Mouse (Mus musculus): ENCODE data around the gene Mageb3. TPM values are rescaled to one million over a fixed set of nuclear protein-coding genes. Genes with fewer than 3 reads are reported as not detected.
"Not testable (repeated sequence)": the region's sequence is repeated elsewhere in the genome, so short reads cannot be mapped to it uniquely, and the experiment has no call there.

Gene Mageb3
- 0.43 and 0.55 TPM in 2 replicates for polyA plus RNA-seq (2016; fragmentation: Nextera tagmentation; extraction: Ambion mirVana)

DNA sequence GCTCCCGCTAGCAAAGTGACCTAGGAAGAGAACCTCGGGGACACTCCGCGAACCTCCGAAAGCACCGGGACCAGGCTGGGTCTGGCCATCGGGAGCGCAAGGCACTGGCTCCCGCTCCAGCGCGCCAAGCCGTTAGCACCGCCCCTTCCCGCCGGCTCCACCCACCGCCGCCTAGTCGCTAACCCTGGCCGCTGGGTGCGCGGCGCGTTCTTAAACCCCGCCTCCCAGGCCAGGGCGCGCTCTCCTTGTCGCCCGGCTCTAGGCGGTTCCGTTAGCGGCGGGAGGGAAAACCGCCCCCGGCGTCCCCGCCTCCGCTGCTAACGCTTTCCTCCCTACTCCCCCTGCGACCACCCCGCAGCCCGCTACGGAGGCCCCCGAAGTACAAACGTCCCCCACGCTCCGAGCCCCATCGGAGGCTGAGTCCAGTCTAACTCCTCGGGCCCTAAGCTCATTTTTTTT, at the start of gene Mageb3, which contains the start of gene Ctdspl2:
Mageb3 (minus strand) TSS at position 328 of the 459 bp plus-strand sequence.
Ctdspl2 (plus strand) TSS at position 237 of the 459 bp plus-strand sequence.
- peak within 1 kb of the TSS; percentile 67 for H3K27ac ChIP-seq
- H3K36me3 ChIP-seq, result no peaks in the 10 kb centered on the region
- H3K27me3 ChIP-seq (replicated peaks), result no peaks in the 10 kb centered on the region
- ATAC-seq (ENCODE audit: low FRiP score, low read depth), result peak; percentile 97
- no peaks in the 10 kb centered on the region for H3K9me3 ChIP-seq
- WGBS, result under 1% methylated on average over 46 of the region's 48 CpGs
- peak within 1 kb of the TSS; percentile 78 for H3K4me3 ChIP-seq
- H3K4me2 ChIP-seq (replicated peaks), result peak within 1 kb of the TSS; percentile 78
- H3K4me1 ChIP-seq, result peaks cover 20% of the 10 kb centered on the region
- peak within 1 kb of the TSS; percentile 78 for H3K9ac ChIP-seq

DNA sequence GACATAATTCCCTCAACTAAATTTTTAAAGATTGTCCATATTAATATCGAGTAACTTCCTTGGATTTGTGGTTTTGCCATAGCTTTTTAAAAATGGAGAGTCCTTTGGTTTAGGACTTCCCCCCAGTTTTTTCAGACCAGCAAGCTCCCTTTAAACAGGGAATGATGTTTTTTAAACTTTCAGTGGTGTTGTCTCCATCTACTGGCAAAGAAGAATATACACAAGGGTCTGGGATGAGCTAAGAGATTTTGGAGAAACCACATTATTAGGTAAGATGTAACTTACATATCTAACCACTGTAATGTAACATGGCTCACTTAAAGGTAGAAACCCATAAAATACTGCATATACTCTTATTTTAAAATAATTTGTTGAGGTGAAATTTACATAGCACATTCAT, 39.8 kb upstream of the Mageb3 start:
- WGBS, result 94% methylated on average over 1 of the region's 1 CpGs
- no peak for ATAC-seq (ENCODE audit: low FRiP score, low read depth)
- H3K9ac ChIP-seq, result no peak overlapping the region
- H3K9me3 ChIP-seq, result no peaks in the 10 kb centered on the region
- H3K27ac ChIP-seq, result no peak overlapping the region
- no peaks in the 10 kb centered on the region for H3K27me3 ChIP-seq (replicated peaks)
- peaks cover 20% of the 10 kb centered on the region for H3K36me3 ChIP-seq
- no peak overlapping the region for H3K4me2 ChIP-seq (replicated peaks)
- no peak overlapping the region for H3K4me3 ChIP-seq
- no peaks in the 10 kb centered on the region for H3K4me1 ChIP-seq

- H3K4me3 ChIP-seq, result peak overlapping the region; percentile 78
- no peaks in the 10 kb centered on the region for H3K27me3 ChIP-seq (replicated peaks)
- WGBS, result 19% methylated on average over 8 of the region's 8 CpGs
- peak overlapping the region; percentile 78 for H3K4me2 ChIP-seq (replicated peaks)
- H3K9me3 ChIP-seq, result no peaks in the 10 kb centered on the region
- ATAC-seq (ENCODE audit: low FRiP score, low read depth), result no peak
- no peak overlapping the region for H3K27ac ChIP-seq
- H3K9ac ChIP-seq, result peak overlapping the region; percentile 78
- peaks cover 4% of the 10 kb centered on the region for H3K36me3 ChIP-seq
- peaks cover 20% of the 10 kb centered on the region for H3K4me1 ChIP-seq
Observed at GRCm38 (mm10) chr2:121957216-121957792, 1.4 kb upstream of the Mageb3 start.

GRCm38 (mm10) chr2:121956224-121957018, 529 bp upstream of the Mageb3 start:
- no peaks in the 10 kb centered on the region for H3K36me3 ChIP-seq
- ATAC-seq (ENCODE audit: low FRiP score, low read depth), result peak; percentile 97
- peak overlapping the region; percentile 67 for H3K27ac ChIP-seq
- H3K9me3 ChIP-seq, result no peaks in the 10 kb centered on the region
- under 1% methylated on average over 47 of the region's 47 CpGs for WGBS
- H3K27me3 ChIP-seq (replicated peaks), result no peaks in the 10 kb centered on the region
- peak overlapping the region; percentile 78 for H3K4me2 ChIP-seq (replicated peaks)
- H3K4me3 ChIP-seq, result peak overlapping the region; percentile 78
- peak overlapping the region; percentile 78 for H3K9ac ChIP-seq
- peaks cover 20% of the 10 kb centered on the region for H3K4me1 ChIP-seq

DNA sequence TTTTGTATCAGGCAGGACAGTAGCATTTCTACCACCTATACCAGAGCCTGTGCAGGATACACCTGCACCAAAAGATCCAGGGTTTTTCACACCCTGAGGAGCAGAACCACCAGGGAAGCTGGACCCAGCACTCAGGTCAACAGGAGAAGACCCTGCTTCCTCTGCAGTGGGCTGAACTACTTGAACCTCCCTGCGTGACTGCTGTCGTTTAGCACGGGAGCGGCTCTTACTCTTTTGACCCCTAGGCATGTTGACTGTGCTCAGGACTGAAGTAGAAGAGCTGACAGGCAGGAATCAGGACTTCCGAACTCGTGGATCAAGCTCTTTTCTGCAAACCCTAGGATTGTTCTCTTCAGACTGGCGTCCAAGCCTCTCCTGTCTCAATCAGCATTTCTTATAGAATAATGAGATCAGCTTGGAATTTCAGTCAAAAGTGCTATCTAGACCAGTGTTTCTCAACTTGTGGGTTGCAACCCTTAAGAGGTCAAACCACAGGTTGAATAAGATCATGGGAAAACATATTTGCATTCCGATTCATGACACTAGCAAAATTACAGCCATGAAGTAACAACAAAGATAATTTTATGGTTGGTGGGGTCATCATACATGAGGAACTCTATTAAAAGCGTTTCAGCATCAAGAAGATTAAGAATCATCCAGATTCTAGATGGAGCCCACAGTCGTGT, 778 bp downstream of the Mageb3 start:
- Histone ChIP-seq H3K9ac (peak overlapping the region; percentile 78), H3K4me2 (replicated peaks) (peak overlapping the region; percentile 78), H3K4me3 (peak overlapping the region; percentile 78), H3K4me1 (peaks cover 20% of the 10 kb centered on the region), H3K27ac (no peak overlapping the region), H3K36me3 (no peaks in the 10 kb centered on the region), H3K27me3 (replicated peaks) (no peaks in the 10 kb centered on the region), H3K9me3 (no peaks in the 10 kb centered on the region)
- no peak for ATAC-seq (ENCODE audit: low FRiP score, low read depth)
- 19% methylated on average over 10 of the region's 10 CpGs for WGBS

DNA sequence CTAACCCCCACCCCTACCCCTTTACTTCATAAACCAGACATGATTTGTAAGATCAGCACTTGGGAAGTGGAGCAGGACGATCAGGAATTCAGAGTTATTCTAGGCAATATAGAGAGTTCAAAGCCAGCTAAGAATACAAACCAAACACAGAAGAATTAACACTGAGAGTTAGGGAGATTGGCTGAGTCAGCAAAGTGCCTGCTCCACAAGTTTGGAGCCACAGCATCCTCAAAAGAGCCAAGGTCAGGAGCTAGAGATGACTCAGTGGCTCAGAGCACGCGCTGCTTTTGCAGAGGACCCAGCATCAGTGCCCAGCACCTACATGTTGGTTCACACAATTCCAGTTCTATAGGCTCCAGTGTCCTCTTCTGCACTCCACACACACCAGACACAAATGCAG, 12.5 kb downstream of the Mageb3 start:
- no peak overlapping the region for H3K4me3 ChIP-seq
- no peak for ATAC-seq (ENCODE audit: low FRiP score, low read depth)
- 90% methylated on average over 3 of the region's 3 CpGs for WGBS
- H3K4me1 ChIP-seq, result no peaks in the 10 kb centered on the region
- H3K9me3 ChIP-seq, result no peaks in the 10 kb centered on the region
- H3K9ac ChIP-seq, result no peak overlapping the region
- H3K27ac ChIP-seq, result no peak overlapping the region
- H3K4me2 ChIP-seq (replicated peaks), result no peak overlapping the region
- H3K27me3 ChIP-seq (replicated peaks), result no peaks in the 10 kb centered on the region
- no peaks in the 10 kb centered on the region for H3K36me3 ChIP-seq

DNA sequence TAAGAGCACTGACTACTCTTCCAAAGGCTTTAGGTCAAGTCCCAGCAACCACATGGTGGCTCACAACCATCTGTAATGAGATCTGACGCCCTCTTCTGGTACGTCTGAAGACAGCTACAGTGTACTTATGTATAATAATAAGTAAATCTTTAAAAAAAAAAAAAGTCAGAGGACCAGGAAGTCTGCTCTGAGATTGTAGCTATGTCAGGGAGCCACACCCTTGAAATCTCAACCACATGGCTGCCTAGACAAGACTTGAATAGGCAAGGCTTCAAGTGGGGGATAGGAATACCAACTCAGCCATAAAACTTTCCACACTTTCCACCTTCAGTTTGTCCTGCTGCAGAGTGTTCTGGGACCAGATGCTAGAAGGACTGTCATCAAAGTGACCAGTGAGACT, 18.3 kb downstream of the Mageb3 start:
- H3K27me3 ChIP-seq (replicated peaks), result not testable (repeated sequence)
- H3K36me3 ChIP-seq, result peaks cover 19% of the 10 kb centered on the region; the same call in 1 of the 2 replicates

DNA sequence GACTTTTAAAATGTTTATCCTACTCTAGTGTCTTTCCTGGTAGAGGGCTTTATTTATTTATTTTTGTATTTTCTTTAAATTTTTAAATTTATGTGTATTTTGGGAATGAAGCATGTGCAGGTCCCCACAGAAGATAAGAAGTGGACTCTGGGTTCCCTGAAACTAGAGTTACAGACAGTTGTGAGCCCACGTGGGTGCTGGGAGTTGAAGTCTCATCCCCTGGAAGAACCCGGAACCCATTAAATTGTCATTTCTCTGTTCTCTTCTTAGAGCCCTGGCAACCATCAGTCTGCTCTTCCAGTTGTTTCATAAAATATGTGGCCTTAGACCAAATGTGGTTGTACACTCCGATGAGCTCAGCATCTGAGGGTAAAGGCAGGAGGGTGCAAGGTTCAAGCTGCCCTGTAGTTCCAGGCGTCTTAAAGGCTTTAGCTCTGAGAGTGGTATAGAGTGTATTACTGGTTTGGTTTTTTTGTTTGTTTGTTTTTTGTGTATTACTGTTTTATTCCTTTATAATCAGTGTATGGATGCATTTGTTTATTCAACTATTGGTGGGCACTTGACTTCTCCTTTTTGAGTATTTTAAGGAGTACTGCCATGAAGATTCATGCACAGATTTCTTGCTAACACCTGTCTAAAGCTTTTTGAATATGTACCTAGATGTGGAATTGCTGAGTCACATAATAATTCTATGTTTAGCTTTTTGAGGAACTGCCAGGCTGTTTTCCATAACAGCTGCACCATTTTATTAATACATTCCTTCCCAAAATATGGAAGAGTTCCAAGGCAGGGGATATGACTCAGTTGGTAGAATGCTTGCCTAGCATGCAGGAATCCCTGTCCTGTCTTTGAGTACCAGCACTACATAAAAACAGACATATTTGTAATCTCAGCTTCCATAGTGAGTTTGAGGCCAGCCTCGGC, 39.6 kb downstream of the Mageb3 start:
- Histone ChIP-seq H3K4me3 (no peak overlapping the region), H3K27ac (no peak overlapping the region), H3K4me2 (replicated peaks) (no peak overlapping the region), H3K27me3 (replicated peaks) (no peaks in the 10 kb centered on the region), H3K36me3 (peaks cover 21% of the 10 kb centered on the region), H3K9ac (no peak overlapping the region), H3K4me1 (no peaks in the 10 kb centered on the region), H3K9me3 (no peaks in the 10 kb centered on the region)
- 92% methylated on average over 5 of the region's 5 CpGs for WGBS
- ATAC-seq (ENCODE audit: low FRiP score, low read depth), result no peak

More for the DNA sequence above, 18.3 kb downstream of the Mageb3 start:
- ATAC-seq (ENCODE audit: low FRiP score, low read depth); H3K9ac ChIP-seq; H3K4me2 ChIP-seq (replicated peaks); H3K9me3 ChIP-seq; H3K4me1 ChIP-seq; H3K27ac ChIP-seq; H3K4me3 ChIP-seq: not testable (repeated sequence)
- WGBS, result 84% methylated on average over 2 of the region's 2 CpGs

GRCm38 (mm10) chr2:121909975-121910374, 45.9 kb downstream of the Mageb3 start:
- Histone ChIP-seq H3K36me3 (peaks cover 48% of the 10 kb centered on the region), H3K4me2 (replicated peaks) (no peak overlapping the region), H3K4me3 (no peak overlapping the region), H3K27me3 (replicated peaks) (no peaks in the 10 kb centered on the region), H3K4me1 (no peaks in the 10 kb centered on the region), H3K9me3 (no peaks in the 10 kb centered on the region), H3K27ac (no peak overlapping the region), H3K9ac (no peak overlapping the region)
- no peak for ATAC-seq (ENCODE audit: low FRiP score, low read depth)
- 91% methylated on average over 3 of the region's 3 CpGs for WGBS

All from neural tube, embryonic 12.5 days (tissue).